Mouse (Mus musculus) olfactory bulb, adult 2 months (tissue): Measurements from ENCODE around the gene Il2.

Source experiments
- CTCF ChIP-seq: fragments of 200-500 bp; IDR thresholded peaks from 2 replicates; pipeline ENCODE4 v1.5.1; 2012; ENCODE audit warnings: low read depth, mild to moderate bottlenecking, low read length, moderate library complexity; ENCODE audit not compliant: insufficient read depth
- POLR2A ChIP-seq: fragments of 200-500 bp; IDR thresholded peaks from 2 replicates; pipeline ENCODE4 v1.6.1; 2012; ENCODE audit warnings: mild to moderate bottlenecking, low read depth, low read length, moderate library complexity; ENCODE audit not compliant: insufficient read depth

- TF ChIP-seq CTCF (no peak), POLR2A (no peak)
These were observed 40.9 kb downstream of the Il2 start for GRCm38 (mm10) chr3:37084860-37085259.
